Mouse (Mus musculus): ENCODE results near the gene Nav2.

DNA sequence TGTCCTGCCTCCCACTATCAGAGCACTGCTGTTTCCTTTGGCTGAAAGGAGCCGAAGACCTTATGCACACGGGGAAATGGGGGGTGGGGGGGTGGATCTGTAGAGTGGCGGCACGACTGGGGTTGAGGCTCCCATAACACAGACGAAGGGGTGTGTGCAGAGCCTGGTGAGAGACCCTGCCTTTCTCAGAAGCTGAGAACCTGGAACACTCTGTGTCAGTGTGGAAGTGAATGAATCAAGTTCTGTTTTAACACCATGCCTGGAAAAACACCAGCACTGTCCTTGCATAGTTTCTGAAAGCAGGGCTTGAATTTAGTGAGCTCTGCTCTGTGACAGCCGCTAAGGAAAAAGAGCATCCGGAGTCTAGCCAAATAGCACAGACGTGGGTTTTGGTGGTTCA lies 379.7 kb downstream of the Nav2 start:
- TF ChIP-seq CTCF (IDR thresholded peaks at IDR 0.05) (no peak), EP300 (IDR thresholded peaks at IDR 0.05) (no peak)

All from lung, postnatal 0 days (tissue).